Mouse (Mus musculus): ENCODE measurements at regions not wholly inside any gene's neighbourhood (a gene's known extent, or its start where the extent isn't known, plus 50 kb on each side); places are given as distances from the start of the nearest gene placed in this dataset.
A peak's percentile ranks its signal among the peaks of the same experiment; 100 is the strongest.

GRCm38 (mm10) chr13:6029461-6029860 lies 168.2 kb downstream of the Klf6 start:
- Histone ChIP-seq H3K4me2 (replicated peaks; ENCODE audit: low read depth) (no peak overlapping the region), H3K27me3 (ENCODE audit: control insufficient read depth, insufficient read depth, low read length) (no peaks in the 10 kb centered on the region), H3K9me3 (ENCODE audit: control insufficient read depth, low read length) (no peaks in the 10 kb centered on the region), H3K9ac (ENCODE audit: low read length) (no peak overlapping the region), H3K27ac (replicated peaks) (peak overlapping the region; percentile 74), H3K4me3 (ENCODE audit: low read depth, low read length) (no peak overlapping the region), H3K36me3 (ENCODE audit: control insufficient read depth, insufficient read depth, low read length) (no peaks in the 10 kb centered on the region), H3K4me1 (replicated peaks; ENCODE audit: control insufficient read depth, insufficient read depth) (no peaks in the 10 kb centered on the region)
- DNase-seq (ENCODE audit: low spot score) (no peak), ATAC-seq (ENCODE audit: low FRiP score, low TSS enrichment) (no peak)
- TF ChIP-seq EP300 (optimal IDR thresholded peaks at IDR 0.05) (no peak), CTCF (IDR thresholded peaks at IDR 0.05; ENCODE audit: low read depth) (no peak)
- whole genome bisulfite sequencing = 55% methylated on average over 6 of the region's 6 CpGs

- Histone ChIP-seq H3K9me3 (ENCODE audit: control insufficient read depth, low read length) (no peaks in the 10 kb centered on the region), H3K4me1 (replicated peaks; ENCODE audit: control insufficient read depth, insufficient read depth) (no peaks in the 10 kb centered on the region), H3K4me3 (ENCODE audit: low read depth, low read length) (no peak overlapping the region), H3K27ac (replicated peaks) (peak overlapping the region; percentile 74; the same call in 1 of the 2 replicates), H3K36me3 (ENCODE audit: control insufficient read depth, insufficient read depth, low read length) (no peaks in the 10 kb centered on the region), H3K9ac (ENCODE audit: low read length) (no peak overlapping the region), H3K27me3 (ENCODE audit: control insufficient read depth, insufficient read depth, low read length) (no peaks in the 10 kb centered on the region), H3K4me2 (replicated peaks; ENCODE audit: low read depth) (no peak overlapping the region)
- TF ChIP-seq CTCF (IDR thresholded peaks at IDR 0.05; ENCODE audit: low read depth) (no peak), EP300 (optimal IDR thresholded peaks at IDR 0.05) (no peak)
- DNase-seq (ENCODE audit: low spot score) (no peak), ATAC-seq (ENCODE audit: low FRiP score, low TSS enrichment) (no peak)
- WGBS = 57% methylated on average over 2 of the region's 2 CpGs
These were observed 168.8 kb downstream of the Klf6 start for GRCm38 (mm10) chr13:6030128-6030527.

- WGBS = 73% methylated on average over 7 of the region's 7 CpGs
These were observed 178.8 kb downstream of the Klf6 start for GRCm38 (mm10) chr13:6040132-6040531.

GRCm38 (mm10) chr13:6040663-6041062 lies 179.4 kb downstream of the Klf6 start:
- no peaks in the 10 kb centered on the region for H3K36me3 ChIP-seq (ENCODE audit: control insufficient read depth, insufficient read depth, low read length)
- TF ChIP-seq EP300 (optimal IDR thresholded peaks at IDR 0.05) (no peak), CTCF (IDR thresholded peaks at IDR 0.05; ENCODE audit: low read depth) (no peak)
- WGBS = 85% methylated on average over 2 of the region's 2 CpGs

More at GRCm38 (mm10) chr13:6040132-6040531, 178.8 kb downstream of the Klf6 start:
- Histone ChIP-seq H3K36me3 (ENCODE audit: control insufficient read depth, insufficient read depth, low read length) (no peaks in the 10 kb centered on the region), H3K9ac (ENCODE audit: low read length) (no peak overlapping the region), H3K9me3 (ENCODE audit: control insufficient read depth, low read length) (no peaks in the 10 kb centered on the region), H3K27me3 (ENCODE audit: control insufficient read depth, insufficient read depth, low read length) (no peaks in the 10 kb centered on the region), H3K4me2 (replicated peaks; ENCODE audit: low read depth) (no peak overlapping the region), H3K4me3 (ENCODE audit: low read depth, low read length) (no peak overlapping the region), H3K27ac (replicated peaks) (no peak overlapping the region), H3K4me1 (replicated peaks; ENCODE audit: control insufficient read depth, insufficient read depth) (no peaks in the 10 kb centered on the region)
- ATAC-seq (ENCODE audit: low FRiP score, low TSS enrichment) (no peak), DNase-seq (ENCODE audit: low spot score) (no peak)
- no peak for TF ChIP-seq EP300 (optimal IDR thresholded peaks at IDR 0.05)
- no peak for TF ChIP-seq CTCF (IDR thresholded peaks at IDR 0.05; ENCODE audit: low read depth)

GRCm38 (mm10) chr13:6042495-6042894 lies 181.2 kb downstream of the Klf6 start:
- TF ChIP-seq EP300 (optimal IDR thresholded peaks at IDR 0.05) (no peak), CTCF (IDR thresholded peaks at IDR 0.05; ENCODE audit: low read depth) (no peak)
- ATAC-seq (ENCODE audit: low FRiP score, low TSS enrichment) (no peak), DNase-seq (ENCODE audit: low spot score) (no peak)
- H3K4me2 ChIP-seq (replicated peaks; ENCODE audit: low read depth) = no peak overlapping the region
- no peaks in the 10 kb centered on the region for H3K36me3 ChIP-seq (ENCODE audit: control insufficient read depth, insufficient read depth, low read length)
- H3K9ac ChIP-seq (ENCODE audit: low read length) = no peak overlapping the region
- H3K27me3 ChIP-seq (ENCODE audit: control insufficient read depth, insufficient read depth, low read length) = no peaks in the 10 kb centered on the region
- no peak overlapping the region for H3K4me3 ChIP-seq (ENCODE audit: low read depth, low read length)
- no peaks in the 10 kb centered on the region for H3K4me1 ChIP-seq (replicated peaks; ENCODE audit: control insufficient read depth, insufficient read depth)
- H3K9me3 ChIP-seq (ENCODE audit: control insufficient read depth, low read length) = no peaks in the 10 kb centered on the region
- no peak overlapping the region for H3K27ac ChIP-seq (replicated peaks)
- WGBS = 80% methylated on average over 6 of the region's 6 CpGs

More at GRCm38 (mm10) chr13:6040663-6041062, 179.4 kb downstream of the Klf6 start:
- no peak for ATAC-seq (ENCODE audit: low FRiP score, low TSS enrichment)
- Histone ChIP-seq H3K4me2 (replicated peaks; ENCODE audit: low read depth) (no peak overlapping the region), H3K4me1 (replicated peaks; ENCODE audit: control insufficient read depth, insufficient read depth) (no peaks in the 10 kb centered on the region), H3K27ac (replicated peaks) (no peak overlapping the region), H3K9me3 (ENCODE audit: control insufficient read depth, low read length) (no peaks in the 10 kb centered on the region), H3K9ac (ENCODE audit: low read length) (no peak overlapping the region), H3K4me3 (ENCODE audit: low read depth, low read length) (no peak overlapping the region), H3K27me3 (ENCODE audit: control insufficient read depth, insufficient read depth, low read length) (no peaks in the 10 kb centered on the region)
- no peak for DNase-seq (ENCODE audit: low spot score)

GRCm38 (mm10) chr13:6059515-6060228 lies 198.4 kb downstream of the Klf6 start:
- 0 out of 2 replicates have a peak overlapping the region, but pooled peaks have one; percentile 4 for H3K4me2 ChIP-seq (replicated peaks; ENCODE audit: low read depth)
- peaks cover 4% of the 10 kb centered on the region; the same call in 1 of the 2 replicates for H3K4me1 ChIP-seq (replicated peaks; ENCODE audit: control insufficient read depth, insufficient read depth)
- H3K36me3 ChIP-seq (ENCODE audit: control insufficient read depth, insufficient read depth, low read length) = no peaks in the 10 kb centered on the region
- no peak overlapping the region for H3K27ac ChIP-seq (replicated peaks)
- H3K9ac ChIP-seq (ENCODE audit: low read length) = no peak overlapping the region
- 17% methylated on average over 6 of the region's 6 CpGs for whole genome bisulfite sequencing
- H3K27me3 ChIP-seq (ENCODE audit: control insufficient read depth, insufficient read depth, low read length) = no peaks in the 10 kb centered on the region
- TF ChIP-seq CTCF (IDR thresholded peaks at IDR 0.05; ENCODE audit: low read depth) (no peak), EP300 (optimal IDR thresholded peaks at IDR 0.05) (no peak)
- DNase-seq (ENCODE audit: low spot score) = peak; percentile 16
- H3K9me3 ChIP-seq (ENCODE audit: control insufficient read depth, low read length) = no peaks in the 10 kb centered on the region
- ATAC-seq (ENCODE audit: low FRiP score, low TSS enrichment) = peak; percentile 49; the same call in 1 of the 2 replicates
- no peak overlapping the region for H3K4me3 ChIP-seq (ENCODE audit: low read depth, low read length)
